Mouse (Mus musculus) liver, postnatal 0 days (tissue): Measurements from ENCODE around the gene Per1. TPM values are rescaled to one million over a fixed set of nuclear protein-coding genes. Genes with fewer than 3 reads are reported as not detected.

Source experiments
- ATAC-seq: fragments of 200-750 bp; cut with Nextera tagmentation; 2 replicates; pipeline ENCODE4 v1.8.0; 2017; ENCODE audit warnings: mild to moderate bottlenecking, moderate library complexity
- DNase-seq: peaks from one replicate; pipeline ENCODE4 v3.0.0-alpha.2; 2016
- H3K27ac ChIP-seq: fragments of 300-500 bp; sonication (generic); 2 replicates; pipeline ENCODE4 v1.5.1; 2014; ENCODE audit warnings: antibody characterized with exemption, moderate library complexity, mild to moderate bottlenecking, low read depth
- H3K27me3 ChIP-seq: fragments of 300-500 bp; sonication (generic); 2 replicates; pipeline ENCODE4 v1.6.1; 2014; ENCODE audit warnings: low read length, control low read depth, mixed read lengths; ENCODE audit not compliant: insufficient read depth
- H3K36me3 ChIP-seq: fragments of 300-500 bp; sonication (generic); replicated peaks from 2 replicates; pipeline ENCODE4 v1.6.1; 2014; ENCODE audit warnings: mild to moderate bottlenecking, control low read depth, low read length, moderate library complexity, mixed read lengths; ENCODE audit not compliant: insufficient read depth
- H3K4me1 ChIP-seq: fragments of 300-500 bp; sonication (generic); 2 replicates; pipeline ENCODE4 v1.6.1; 2014; ENCODE audit warnings: antibody characterized with exemption, mild to moderate bottlenecking, control low read depth; ENCODE audit not compliant: insufficient read depth
- H3K4me2 ChIP-seq: fragments of 300-500 bp; sonication (generic); 2 replicates; pipeline ENCODE4 v1.6.1; 2014; ENCODE audit warnings: low read depth, mild to moderate bottlenecking, low read length, moderate library complexity, mixed read lengths
- H3K4me3 ChIP-seq: fragments of 300-500 bp; sonication (generic); 2 replicates; pipeline ENCODE4 v1.5.1; 2014; ENCODE audit warnings: low read depth, low read length
- H3K9ac ChIP-seq: fragments of 300-500 bp; sonication (generic); replicated peaks from 2 replicates; pipeline ENCODE4 v1.6.1; 2014; ENCODE audit warnings: mild to moderate bottlenecking, moderate library complexity
- H3K9me3 ChIP-seq: fragments of 300-500 bp; sonication (generic); 2 replicates; pipeline ENCODE4 v1.6.1; 2016; ENCODE audit warnings: mild to moderate bottlenecking, control low read depth, low read length, mixed read lengths
- CTCF ChIP-seq: sonication (generic); IDR thresholded peaks from 2 replicates; pipeline ENCODE4 v1.5.1; 2016; ENCODE audit warnings: antibody characterized with exemption, low read depth
- EP300 ChIP-seq: IDR thresholded peaks from 2 replicates; pipeline ENCODE4 v1.6.1; 2016; ENCODE audit warnings: antibody characterized with exemption, low read depth, mild to moderate bottlenecking
- WGBS: fragments of 180-500 bp; shearing (Covaris S2); extraction: QIAGEN DNeasy Blood & Tissue Kit; methylation state at CpG from one replicate; pipeline ENCODE4 v1.1.7; 2014; ENCODE audit not compliant: insufficient replicate concordance; 5-methylcytosine and 5-hydroxymethylcytosine counted together
- polyA plus RNA-seq: library from polyadenylated mRNA; unstranded; fragments of >200 nt; fragmentation: Nextera tagmentation; extraction: Ambion mirVana; gene quantifications from 2 replicates; pipeline ENCODE4 v1.2.1, GENCODE M21; 2015

Per1 gene
- polyA plus RNA-seq, 1 experiment from 2014 or later: 8.2 TPM

GRCm38 (mm10) chr11:69123056-69123692, 28.2 kb downstream of the Per1 start:
- H3K27me3 ChIP-seq: peaks cover 20% of the 10 kb centered on the region
- no peaks in the 10 kb centered on the region for H3K36me3 ChIP-seq
- DNase-seq (peak; percentile 90), ATAC-seq (peak; percentile 35)
- H3K4me1 ChIP-seq: peaks cover 55% of the 10 kb centered on the region
- peak overlapping the region; percentile 81 for H3K27ac ChIP-seq
- under 1% methylated on average over 28 of the region's 29 CpGs for whole genome bisulfite sequencing
- TF ChIP-seq EP300 (peak; percentile 44; the same call in 1 of the 2 replicates), CTCF (peak; percentile 48)
- no peaks in the 10 kb centered on the region for H3K9me3 ChIP-seq
- H3K4me2 ChIP-seq: peak overlapping the region; percentile 98
- H3K4me3 ChIP-seq: peak overlapping the region; percentile 68
- peak overlapping the region; percentile 67 for H3K9ac ChIP-seq

GRCm38 (mm10) chr11:69123693-69124497, 28.9 kb downstream of the Per1 start:
- peaks cover 20% of the 10 kb centered on the region for H3K27me3 ChIP-seq
- peak overlapping the region; percentile 98 for H3K4me2 ChIP-seq
- under 1% methylated on average over 31 of the region's 31 CpGs for WGBS
- TF ChIP-seq EP300 (peak; percentile 43), CTCF (no peak)
- peak overlapping the region; percentile 81 for H3K27ac ChIP-seq
- peak; percentile 67 for ATAC-seq
- peak; percentile 89 for DNase-seq
- H3K4me1 ChIP-seq: peaks cover 53% of the 10 kb centered on the region
- peak overlapping the region; percentile 68 for H3K4me3 ChIP-seq
- no peaks in the 10 kb centered on the region for H3K9me3 ChIP-seq
- no peaks in the 10 kb centered on the region for H3K36me3 ChIP-seq
- peak overlapping the region; percentile 62 for H3K9ac ChIP-seq

- peak; percentile 7 for TF ChIP-seq EP300
- TF ChIP-seq CTCF: no peak
- DNase-seq: peak; percentile 74
- peaks cover 20% of the 10 kb centered on the region for H3K27me3 ChIP-seq
- H3K9me3 ChIP-seq: no peaks in the 10 kb centered on the region
- H3K36me3 ChIP-seq: no peaks in the 10 kb centered on the region
- peaks cover 47% of the 10 kb centered on the region for H3K4me1 ChIP-seq
- no peak overlapping the region; the same call in 1 of the 2 replicates for H3K4me2 ChIP-seq
- WGBS: under 1% methylated on average over 3 of the region's 3 CpGs
- peak; percentile 60 for ATAC-seq
- H3K9ac ChIP-seq: no peak overlapping the region
- H3K4me3 ChIP-seq: peak overlapping the region; percentile 68
- peak overlapping the region; percentile 81; the same call in 1 of the 2 replicates for H3K27ac ChIP-seq
Measured at GRCm38 (mm10) chr11:69124498-69124847, 29.5 kb downstream of the Per1 start.

- ATAC-seq: peak; percentile 51
- Histone ChIP-seq H3K9ac (peak overlapping the region; percentile 64), H3K4me3 (peak overlapping the region; percentile 61), H3K9me3 (no peaks in the 10 kb centered on the region), H3K27ac (peak overlapping the region; percentile 23; the same call in 1 of the 2 replicates), H3K27me3 (peaks cover 17% of the 10 kb centered on the region), H3K4me2 (peak overlapping the region; percentile 97), H3K36me3 (no peaks in the 10 kb centered on the region), H3K4me1 (peaks cover 42% of the 10 kb centered on the region)
- TF ChIP-seq CTCF: peak; percentile 67
- TF ChIP-seq EP300: no peak
- peak; percentile 81 for DNase-seq
- WGBS: 1% methylated on average over 24 of the region's 24 CpGs
Measured at GRCm38 (mm10) chr11:69125041-69125851, 30.2 kb downstream of the Per1 start.

GRCm38 (mm10) chr11:69125852-69125918, 30.7 kb downstream of the Per1 start, which contains the start of gene Aloxe3:
Aloxe3 (plus strand) TSS chr11:69125896.
- Histone ChIP-seq H3K4me3 (peak within 1 kb of the TSS; percentile 61), H3K9ac (peak within 1 kb of the TSS; percentile 64), H3K36me3 (no peaks in the 10 kb centered on the region), H3K27me3 (peaks cover 13% of the 10 kb centered on the region), H3K4me2 (peak within 1 kb of the TSS; percentile 97), H3K4me1 (peaks cover 37% of the 10 kb centered on the region), H3K27ac (peak within 1 kb of the TSS; percentile 23; the same call in 1 of the 2 replicates), H3K9me3 (no peaks in the 10 kb centered on the region)
- ATAC-seq (no peak), DNase-seq (no peak)
- 7% methylated on average over 3 of the region's 3 CpGs for WGBS
- TF ChIP-seq CTCF (no peak), EP300 (no peak)
